9 mouse cellular contexts compared by ENCODE assay signal in the genomic region with DNA sequence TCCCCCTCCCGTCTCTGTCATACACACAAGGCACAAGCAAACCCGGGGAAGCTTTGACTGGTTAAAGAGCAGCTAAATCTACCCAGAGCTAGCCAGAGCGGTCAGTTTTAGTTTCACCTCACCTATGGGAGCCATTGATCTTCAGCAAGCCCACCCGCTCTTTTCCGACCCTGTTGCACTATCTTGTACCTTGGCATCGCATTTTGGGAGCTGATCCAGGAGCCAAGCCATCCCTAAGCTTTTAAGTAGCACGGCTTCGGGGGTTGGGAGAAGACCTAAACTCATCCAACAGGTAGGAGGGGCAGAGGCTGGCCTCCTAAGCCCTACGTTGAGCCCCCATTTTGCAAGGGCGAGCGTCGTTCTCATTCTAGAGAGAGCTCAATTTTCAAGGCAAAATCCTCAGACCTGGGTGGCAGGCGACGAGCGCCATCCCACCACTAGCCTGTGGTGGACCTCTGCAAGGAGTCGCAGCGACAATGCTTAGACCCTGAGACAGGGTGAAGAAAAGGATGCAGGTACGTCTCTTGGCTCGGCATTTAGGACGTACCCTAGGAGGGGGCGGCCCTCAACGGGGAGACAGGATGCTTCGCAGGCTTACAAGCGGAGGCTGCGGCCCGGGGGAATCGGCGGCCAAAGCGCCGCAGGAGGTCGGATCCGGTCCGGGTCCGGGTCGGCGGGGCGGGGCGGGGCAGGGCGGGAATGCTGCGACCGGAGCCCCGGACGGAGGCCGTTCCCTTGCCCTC. TPM values are rescaled to one million over a fixed set of nuclear protein-coding genes. Genes with fewer than 3 reads are reported as not detected.
A peak's percentile ranks its signal among the peaks of the same experiment; 100 is the strongest.
DNase-seq lines count a peak whose midpoint lies in the region; ATAC-seq and TF ChIP-seq lines count a peak whose summit lies in the region.
"Had no signal": no experiment of that assay in that cellular context is flagged by ENCODE, and none has a peak within 500 bp of the region (broad histone marks: within the 10 kb centered on the region; RNA-seq: fewer than 3 reads in every experiment).

No protein-coding gene starts in this region.

- ATAC-seq in heart, embryonic 14.5 days (ENCODE audit: insufficient number of reproducible peaks, insufficient read depth, low FRiP score, low read depth) = peak; percentile 60; the same call in 1 of the 2 replicates
- peak; percentile 50; the same call in 1 of the 2 replicates for ATAC-seq in liver, embryonic 15.5 days (ENCODE audit: insufficient read depth)

- peaks cover 17% of the 10 kb centered on the region; the same call in 1 of the 2 replicates for H3K4me1 ChIP-seq in spleen, adult 2 months (ENCODE audit: control insufficient read depth, insufficient read depth, insufficient read length)
- H3K4me1 ChIP-seq in heart, embryonic 14.5 days (ENCODE audit: control insufficient read depth in 2 of 2, insufficient read depth in 2 of 2, low read length in 2 of 2) = peaks cover 6 to 12% of the 10 kb centered on the region in 2 experiments; a peak in 3 of 4 replicates
- H3K4me1 ChIP-seq in liver, embryonic 15.5 days (replicated peaks) = peaks cover 27% of the 10 kb centered on the region

- H3K9ac ChIP-seq in heart, embryonic 14.5 days (ENCODE audit: low read length) = peak overlapping the region; percentile 94
- peak overlapping the region; percentile 79 for H3K9ac ChIP-seq in liver, embryonic 15.5 days

- no peak for TF ChIP-seq CTCF in gastrocnemius, adult 2 months (IDR thresholded peaks at IDR 0.05)
- no peak for TF ChIP-seq CTCF in spleen, adult 2 months (IDR thresholded peaks at IDR 0.05; ENCODE audit: extremely low read depth, insufficient read depth, insufficient read length, insufficient replicate concordance)

- H3K27me3 ChIP-seq in spleen, adult 2 months (ENCODE audit: control insufficient read depth, insufficient read depth, low read length) = no peaks in the 10 kb centered on the region
- H3K27me3 ChIP-seq in heart, embryonic 14.5 days (ENCODE audit: control insufficient read depth, insufficient read depth, low read length) = no peaks in the 10 kb centered on the region
- H3K27me3 ChIP-seq in liver, embryonic 15.5 days = no peaks in the 10 kb centered on the region
- H3K27me3 ChIP-seq: Patski had no signal

- no peak for DNase-seq in gastrocnemius, adult 2 months
- DNase-seq in gastrocnemius, postnatal 14 days = no peak
- peak in 1 of 2 experiments; percentile 21 for DNase-seq in spleen, adult 2 months (ENCODE audit: low read depth in 1 of 2, low spot score in 2 of 2)
- no peak for DNase-seq in spleen, adult 18-20 months
- DNase-seq in c-Kit-positive CD71-positive TER-119-positive erythroid progenitor cells, embryonic 14.5 days (ENCODE audit: low spot score) = no peak
- no peak for DNase-seq in adrenal gland, adult 18-20 months (ENCODE audit: low spot score in 2 of 2)

- WGBS in spleen, adult 2 months = 2% methylated on average over 44 of the region's 44 CpGs
- WGBS in heart, embryonic 14.5 days = 2% methylated on average over 44 of the region's 44 CpGs
- 2% methylated on average over 43 of the region's 44 CpGs for WGBS in liver, embryonic 15.5 days (ENCODE audit: insufficient replicate concordance)

- peak overlapping the region; percentile 90 for H3K4me2 ChIP-seq in heart, embryonic 14.5 days (ENCODE audit: low read length)
- peak overlapping the region; percentile 79 for H3K4me2 ChIP-seq in liver, embryonic 15.5 days

- peak overlapping the region; percentile 98 for H3K27ac ChIP-seq in gastrocnemius, adult 2 months
- peak overlapping the region; percentile 90 for H3K27ac ChIP-seq in spleen, adult 2 months (ENCODE audit: insufficient read depth, low read length)
- H3K27ac ChIP-seq in heart, embryonic 14.5 days (replicated peaks in 1 of 2; ENCODE audit: control insufficient read depth in 1 of 2, insufficient read depth in 1 of 2, low read depth in 2 of 2, low read length in 2 of 2) = peak overlapping the region; percentile 9 to 89; a peak in 3 of 4 replicates
- peak overlapping the region; percentile 91 for H3K27ac ChIP-seq in liver, embryonic 15.5 days (replicated peaks)

- intact Hi-C loops in gastrocnemius, adult 2 months (cut with DNase I) = loop anchor here (1.0 kb wide), 1 partner anchor 146 kb away; no protein-coding TSS in a partner anchor
- intact Hi-C loops in gastrocnemius, postnatal 14 days (cut with DNase I; ENCODE audit: low total_unique reads) = no loop called here

- peak overlapping the region; percentile 80 for H3K4me3 ChIP-seq in gastrocnemius, adult 2 months
- peak overlapping the region; percentile 86 for H3K4me3 ChIP-seq in spleen, adult 2 months (ENCODE audit: extremely low read depth, insufficient read depth, insufficient read length)
- H3K4me3 ChIP-seq in heart, embryonic 14.5 days (ENCODE audit: control insufficient read depth in 1 of 2, insufficient read depth in 1 of 2, low read depth in 1 of 2, low read length in 2 of 2) = peak overlapping the region; percentile 77 to 86
- peak overlapping the region; percentile 65 for H3K4me3 ChIP-seq in liver, embryonic 15.5 days (replicated peaks)

- H3K9me3 ChIP-seq in heart, embryonic 14.5 days (ENCODE audit: control insufficient read depth, low read length) = no peaks in the 10 kb centered on the region
- no peaks in the 10 kb centered on the region for H3K9me3 ChIP-seq in liver, embryonic 15.5 days (replicated peaks)

- no peak for TF ChIP-seq POLR2A in spleen, adult 2 months (IDR thresholded peaks at IDR 0.05; ENCODE audit: low read depth, low read length)

- H3K36me3 ChIP-seq in spleen, adult 2 months (ENCODE audit: control insufficient read depth, insufficient read depth, low read length) = no peaks in the 10 kb centered on the region
- no peaks in the 10 kb centered on the region; the same call in 1 of the 2 replicates for H3K36me3 ChIP-seq in heart, embryonic 14.5 days (ENCODE audit: control insufficient read depth, insufficient read depth, low read length)
- no peaks in the 10 kb centered on the region for H3K36me3 ChIP-seq in liver, embryonic 15.5 days (replicated peaks)

RNA-seq across cellular contexts. Expression of gene Zer1, which starts 0.5 kb away (rescaled TPM):
- total RNA-seq in gastrocnemius, adult 2 months (2021) = 10 to 100 TPM; 23.1 to 25.2 TPM
- total RNA-seq in gastrocnemius, postnatal 14 days (2021) = 10 to 100 TPM; 17.7 to 20.6 TPM
- 59.0 and 78.3 TPM in 2 replicates for polyA plus RNA-seq in spleen, adult 2 months (2012; rRNA removed)
- 7.8 and 8.9 TPM in 2 replicates for polyA plus RNA-seq in heart, embryonic 14.5 days (2014; fragmentation: Nextera tagmentation; extraction: Ambion mirVana)
- polyA plus RNA-seq in liver, embryonic 15.5 days (2015; fragmentation: Nextera tagmentation; extraction: Ambion mirVana) = 2.4 and 2.5 TPM in 2 replicates
- total RNA-seq in adrenal gland, adult 18-20 months (2021) = 10 to 100 TPM; 31.6 to 40.4 TPM

RNA-seq across cellular contexts. Expression of gene Tbc1d13, which starts 9.6 kb away (rescaled TPM):
- total RNA-seq in gastrocnemius, adult 2 months (2021) = 10 to 100 TPM; 12.9 to 17.5 TPM
- 10 to 100 TPM; 12.0 to 13.7 TPM for total RNA-seq in gastrocnemius, postnatal 14 days (2021)
- 48.5 and 50.9 TPM in 2 replicates for polyA plus RNA-seq in spleen, adult 2 months (2012; rRNA removed)
- polyA plus RNA-seq in heart, embryonic 14.5 days (2014; fragmentation: Nextera tagmentation; extraction: Ambion mirVana) = 9.0 and 9.9 TPM in 2 replicates
- polyA plus RNA-seq in liver, embryonic 15.5 days (2015; fragmentation: Nextera tagmentation; extraction: Ambion mirVana) = 2.0 and 2.6 TPM in 2 replicates
- total RNA-seq in adrenal gland, adult 18-20 months (2021) = 10 to 100 TPM; 38.5 to 53.2 TPM

RNA-seq across cellular contexts. Expression of gene Zdhhc12, which starts 30.5 kb away (rescaled TPM):
- total RNA-seq in gastrocnemius, adult 2 months (2021) = 1 to 10 TPM; 2.0 to 3.5 TPM
- total RNA-seq in gastrocnemius, postnatal 14 days (2021) = 1 to 10 TPM; 3.5 to 4.0 TPM
- 56.2 and 92.3 TPM in 2 replicates for polyA plus RNA-seq in spleen, adult 2 months (2012; rRNA removed)
- 28.2 and 38.5 TPM in 2 replicates for polyA plus RNA-seq in heart, embryonic 14.5 days (2014; fragmentation: Nextera tagmentation; extraction: Ambion mirVana)
- polyA plus RNA-seq in liver, embryonic 15.5 days (2015; fragmentation: Nextera tagmentation; extraction: Ambion mirVana) = 19.3 and 20.6 TPM in 2 replicates
- 10 to 100 TPM in 1 of 2 experiments, 1 to 10 TPM in 1; 9.7 to 15.6 TPM for total RNA-seq in adrenal gland, adult 18-20 months (2021)

RNA-seq across cellular contexts. Expression of gene Pkn3, which starts 46.4 kb away (rescaled TPM):
- 1 to 10 TPM; 3.6 to 4.1 TPM for total RNA-seq in gastrocnemius, adult 2 months (2021)
- total RNA-seq in gastrocnemius, postnatal 14 days (2021) = 1 to 10 TPM; 5.9 to 6.4 TPM
- polyA plus RNA-seq in spleen, adult 2 months (2012; rRNA removed) = 4.6 and 4.9 TPM in 2 replicates
- 10.0 and 10.3 TPM in 2 replicates for polyA plus RNA-seq in heart, embryonic 14.5 days (2014; fragmentation: Nextera tagmentation; extraction: Ambion mirVana)
- polyA plus RNA-seq in liver, embryonic 15.5 days (2015; fragmentation: Nextera tagmentation; extraction: Ambion mirVana) = 2.3 and 2.5 TPM in 2 replicates
- total RNA-seq in adrenal gland, adult 18-20 months (2021) = 1 to 10 TPM; 5.6 to 6.2 TPM

RNA-seq across cellular contexts. Expression of gene Endog, which starts 47.4 kb away (rescaled TPM):
- total RNA-seq in gastrocnemius, adult 2 months (2021) = 10 to 100 TPM; 50.8 to 67.6 TPM
- 10 to 100 TPM; 44.4 to 49.4 TPM for total RNA-seq in gastrocnemius, postnatal 14 days (2021)
- polyA plus RNA-seq in spleen, adult 2 months (2012; rRNA removed) = 19.4 and 33.0 TPM in 2 replicates
- polyA plus RNA-seq in heart, embryonic 14.5 days (2014; fragmentation: Nextera tagmentation; extraction: Ambion mirVana) = 40.3 and 43.2 TPM in 2 replicates
- 17.9 and 22.1 TPM in 2 replicates for polyA plus RNA-seq in liver, embryonic 15.5 days (2015; fragmentation: Nextera tagmentation; extraction: Ambion mirVana)
- total RNA-seq in adrenal gland, adult 18-20 months (2021) = 10 to 100 TPM; 34.0 to 40.6 TPM
